Mouse (Mus musculus): ENCODE data around the gene Slc1a3. TPM values are rescaled to one million over a fixed set of nuclear protein-coding genes. Genes with fewer than 3 reads are reported as not detected.

Slc1a3 gene
- polyA plus RNA-seq, 1 experiment from 2014 or later, result 8.5 TPM

DNA sequence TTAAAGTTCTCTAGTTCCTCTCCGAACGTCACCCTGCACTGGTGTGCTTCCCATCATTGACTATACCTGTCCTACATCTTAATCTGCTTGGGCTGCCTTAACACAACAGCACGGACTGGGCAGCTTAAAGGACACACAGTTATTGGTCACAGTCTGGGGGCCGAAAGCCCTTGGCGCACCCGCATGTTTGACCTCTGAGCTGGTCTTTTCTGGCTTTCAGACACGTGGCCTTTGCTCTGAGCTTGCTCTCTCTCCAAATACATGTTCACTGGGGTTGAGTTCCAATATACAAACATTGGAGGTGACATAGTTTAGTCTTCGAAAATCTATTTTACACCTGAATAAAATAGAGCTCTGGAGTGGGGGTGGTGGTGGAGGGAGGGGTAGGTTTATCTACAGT is 82.4 kb downstream of the Slc1a3 start:
- no peak for DNase-seq (ENCODE audit: low spot score)

DNA sequence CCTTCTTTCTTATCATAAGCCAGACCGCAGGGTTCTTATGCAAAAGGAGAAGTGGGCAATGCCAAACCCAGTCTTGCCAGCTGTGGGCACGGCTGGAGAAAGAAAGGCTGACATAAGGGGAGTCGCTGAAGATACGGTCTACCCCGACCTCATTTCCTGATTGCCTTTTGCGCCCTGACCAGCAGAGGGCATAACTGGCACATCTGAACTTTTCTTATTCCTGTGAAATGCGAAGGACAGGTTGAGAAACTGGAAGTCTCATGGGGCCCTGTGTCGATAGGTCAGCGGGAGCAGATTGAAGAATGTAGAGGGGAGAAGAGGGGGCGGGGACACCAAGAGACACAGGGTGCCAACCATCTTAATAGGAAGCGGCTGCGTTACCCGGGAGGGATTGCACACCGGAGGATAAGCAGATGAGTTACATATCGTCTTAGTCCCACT is 83.4 kb downstream of the Slc1a3 start:
- Histone ChIP-seq H3K9ac (ENCODE audit: low read depth, low read length) (0 out of 2 replicates have a peak overlapping the region, but pooled peaks have one; percentile 39), H3K4me1 (replicated peaks; ENCODE audit: insufficient read depth, low read length) (no peaks in the 10 kb centered on the region), H3K36me3 (ENCODE audit: insufficient read depth, low read length) (no peaks in the 10 kb centered on the region), H3K27me3 (ENCODE audit: insufficient read depth, low read length) (no peaks in the 10 kb centered on the region), H3K4me3 (replicated peaks; ENCODE audit: low read depth, low read length) (peak overlapping the region; percentile 38), H3K27ac (no peak overlapping the region), H3K9me3 (replicated peaks; ENCODE audit: low read length) (no peaks in the 10 kb centered on the region), H3K4me2 (ENCODE audit: low read length) (peak overlapping the region; percentile 82)
- whole genome bisulfite sequencing, result 4% methylated on average over 15 of the region's 15 CpGs
- ATAC-seq (replicated peaks; ENCODE audit: low FRiP score, low read depth), result peak; percentile 21; the same call in 1 of the 2 replicates
- DNase-seq (ENCODE audit: low spot score), result peak; percentile 76
- TF ChIP-seq CTCF (IDR thresholded peaks at IDR 0.05; ENCODE audit: low read depth), result peak; percentile 85

More for the DNA sequence above, 82.4 kb downstream of the Slc1a3 start:
- TF ChIP-seq CTCF (IDR thresholded peaks at IDR 0.05; ENCODE audit: low read depth), result no peak
- H3K9ac ChIP-seq (ENCODE audit: low read depth, low read length), result no peak overlapping the region
- H3K9me3 ChIP-seq (replicated peaks; ENCODE audit: low read length), result no peaks in the 10 kb centered on the region
- no peak overlapping the region for H3K27ac ChIP-seq
- no peaks in the 10 kb centered on the region for H3K4me1 ChIP-seq (replicated peaks; ENCODE audit: insufficient read depth, low read length)
- WGBS, result 73% methylated on average over 8 of the region's 8 CpGs
- peak overlapping the region; percentile 82; the same call in 1 of the 2 replicates for H3K4me2 ChIP-seq (ENCODE audit: low read length)
- no peaks in the 10 kb centered on the region for H3K36me3 ChIP-seq (ENCODE audit: insufficient read depth, low read length)
- ATAC-seq (replicated peaks; ENCODE audit: low FRiP score, low read depth), result no peak
- no peak overlapping the region for H3K4me3 ChIP-seq (replicated peaks; ENCODE audit: low read depth, low read length)
- no peaks in the 10 kb centered on the region for H3K27me3 ChIP-seq (ENCODE audit: insufficient read depth, low read length)

DNA sequence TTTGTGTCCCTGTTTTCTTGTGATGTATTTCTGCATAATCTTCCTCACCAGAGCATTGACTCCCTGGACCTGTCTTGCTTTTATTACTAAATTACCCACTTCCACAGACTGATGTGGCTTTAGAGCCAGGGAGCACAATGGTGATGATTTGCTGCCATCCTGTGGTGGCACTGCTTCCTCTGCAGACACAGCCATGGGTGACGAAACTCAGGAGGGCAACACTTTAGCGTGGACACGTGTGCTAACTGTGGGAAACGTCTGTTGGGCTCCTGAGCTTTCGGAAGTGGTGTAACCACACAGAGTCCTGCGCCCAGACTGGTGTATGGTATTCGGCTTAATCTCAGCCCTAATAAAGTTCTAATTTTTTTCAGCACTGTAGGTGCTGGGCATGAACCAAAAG is 85.2 kb downstream of the Slc1a3 start:
- WGBS, result 43% methylated on average over 7 of the region's 7 CpGs
- Histone ChIP-seq H3K4me3 (replicated peaks; ENCODE audit: low read depth, low read length) (no peak overlapping the region), H3K36me3 (ENCODE audit: insufficient read depth, low read length) (no peaks in the 10 kb centered on the region), H3K4me1 (replicated peaks; ENCODE audit: insufficient read depth, low read length) (no peaks in the 10 kb centered on the region), H3K9me3 (replicated peaks; ENCODE audit: low read length) (no peaks in the 10 kb centered on the region), H3K9ac (ENCODE audit: low read depth, low read length) (no peak overlapping the region), H3K27ac (no peak overlapping the region), H3K27me3 (ENCODE audit: insufficient read depth, low read length) (no peaks in the 10 kb centered on the region), H3K4me2 (ENCODE audit: low read length) (no peak overlapping the region)
- DNase-seq (ENCODE audit: low spot score) (peak; percentile 64), ATAC-seq (replicated peaks; ENCODE audit: low FRiP score, low read depth) (0 out of 2 replicates have a peak, but pooled peaks have one; percentile 12)
- peak; percentile 83 for TF ChIP-seq CTCF (IDR thresholded peaks at IDR 0.05; ENCODE audit: low read depth)

DNA sequence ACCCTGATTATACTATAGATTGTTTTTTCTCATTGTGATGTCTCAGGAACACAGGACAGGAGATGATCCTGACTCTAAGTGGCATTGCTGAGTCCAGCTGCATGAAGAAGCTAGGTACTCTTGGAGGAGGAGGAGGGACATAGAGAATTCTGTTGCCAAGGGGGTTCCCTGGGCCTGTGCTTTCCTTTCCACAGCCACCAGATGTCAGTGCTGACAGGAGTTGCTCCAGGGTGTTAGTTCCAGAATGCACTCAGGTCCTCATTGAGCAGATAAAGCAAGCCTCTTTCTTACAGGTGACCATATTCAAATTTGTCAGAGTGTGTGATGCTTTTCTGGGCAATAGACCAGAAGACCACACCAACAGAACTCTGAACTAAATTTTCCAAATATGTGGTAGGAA is 86.7 kb downstream of the Slc1a3 start:
- Histone ChIP-seq H3K27me3 (ENCODE audit: insufficient read depth, low read length) (no peaks in the 10 kb centered on the region), H3K9me3 (replicated peaks; ENCODE audit: low read length) (no peaks in the 10 kb centered on the region), H3K36me3 (ENCODE audit: insufficient read depth, low read length) (no peaks in the 10 kb centered on the region), H3K27ac (no peak overlapping the region), H3K4me1 (replicated peaks; ENCODE audit: insufficient read depth, low read length) (no peaks in the 10 kb centered on the region), H3K4me3 (replicated peaks; ENCODE audit: low read depth, low read length) (no peak overlapping the region), H3K4me2 (ENCODE audit: low read length) (no peak overlapping the region), H3K9ac (ENCODE audit: low read depth, low read length) (no peak overlapping the region)
- DNase-seq (ENCODE audit: low spot score) (no peak), ATAC-seq (replicated peaks; ENCODE audit: low FRiP score, low read depth) (no peak)
- peak; percentile 62 for TF ChIP-seq CTCF (IDR thresholded peaks at IDR 0.05; ENCODE audit: low read depth)

DNA sequence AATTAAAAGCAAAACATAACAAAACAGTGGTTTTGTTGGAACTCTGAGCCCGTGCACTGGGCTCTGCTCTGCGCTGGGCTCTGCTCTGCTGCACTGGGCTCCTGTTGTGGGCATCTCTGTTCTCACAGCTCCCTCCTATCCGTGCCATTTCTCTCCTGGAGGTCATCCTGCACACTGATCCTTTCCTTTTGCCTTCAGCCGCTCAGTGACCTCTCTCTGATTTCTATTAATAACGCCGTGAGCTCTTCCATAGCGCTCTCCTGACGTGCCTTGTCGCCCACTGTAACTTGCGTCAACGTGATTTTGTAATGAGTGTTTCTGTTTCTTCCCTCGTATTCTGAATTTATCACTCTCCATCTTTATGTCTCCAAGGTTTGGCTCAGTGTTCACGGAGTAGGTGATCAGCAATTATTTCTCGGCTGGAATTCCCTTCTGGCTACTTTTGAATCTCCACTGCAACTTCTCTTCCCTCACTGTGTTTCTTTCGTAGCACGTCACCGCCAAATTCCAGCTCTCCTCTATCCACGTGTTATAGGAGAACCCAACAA is 91.0 kb downstream of the Slc1a3 start:
- no peaks in the 10 kb centered on the region for H3K36me3 ChIP-seq (ENCODE audit: insufficient read depth, low read length)
- H3K9ac ChIP-seq (ENCODE audit: low read depth, low read length), result no peak overlapping the region
- no peaks in the 10 kb centered on the region for H3K9me3 ChIP-seq (replicated peaks; ENCODE audit: low read length)
- no peak overlapping the region for H3K27ac ChIP-seq
- no peak overlapping the region for H3K4me2 ChIP-seq (ENCODE audit: low read length)
- H3K4me3 ChIP-seq (replicated peaks; ENCODE audit: low read depth, low read length), result no peak overlapping the region
- ATAC-seq (replicated peaks; ENCODE audit: low FRiP score, low read depth) (no peak), DNase-seq (ENCODE audit: low spot score) (no peak)
- no peak for TF ChIP-seq CTCF (IDR thresholded peaks at IDR 0.05; ENCODE audit: low read depth)
- no peaks in the 10 kb centered on the region for H3K27me3 ChIP-seq (ENCODE audit: insufficient read depth, low read length)
- H3K4me1 ChIP-seq (replicated peaks; ENCODE audit: insufficient read depth, low read length), result no peaks in the 10 kb centered on the region
- 72% methylated on average over 18 of the region's 18 CpGs for WGBS

DNA sequence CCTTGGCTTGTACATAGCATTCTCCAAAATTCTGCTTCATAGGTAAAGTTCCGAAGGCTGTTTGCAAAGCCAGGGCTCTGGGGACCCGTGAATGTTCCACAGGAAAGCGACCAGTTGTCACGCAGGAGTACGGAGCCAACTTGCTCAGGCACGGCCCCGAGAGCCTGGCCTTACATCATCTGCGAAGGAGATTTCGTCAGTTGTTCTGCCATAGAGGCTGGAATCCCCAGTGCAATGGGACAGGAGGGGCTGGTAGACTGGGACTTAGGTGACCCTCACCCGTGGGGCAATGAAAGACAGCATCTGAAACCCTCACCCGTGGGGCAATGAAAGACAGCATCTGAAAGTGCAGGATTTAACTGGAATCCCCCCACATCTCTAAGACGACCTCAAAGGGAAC is 94.3 kb downstream of the Slc1a3 start:
- Histone ChIP-seq H3K9me3 (replicated peaks; ENCODE audit: low read length) (no peaks in the 10 kb centered on the region), H3K4me3 (replicated peaks; ENCODE audit: low read depth, low read length) (no peak overlapping the region), H3K9ac (ENCODE audit: low read depth, low read length) (no peak overlapping the region), H3K4me1 (replicated peaks; ENCODE audit: insufficient read depth, low read length) (no peaks in the 10 kb centered on the region), H3K27me3 (ENCODE audit: insufficient read depth, low read length) (no peaks in the 10 kb centered on the region), H3K36me3 (ENCODE audit: insufficient read depth, low read length) (no peaks in the 10 kb centered on the region), H3K4me2 (ENCODE audit: low read length) (no peak overlapping the region), H3K27ac (no peak overlapping the region)
- DNase-seq (ENCODE audit: low spot score) (no peak), ATAC-seq (replicated peaks; ENCODE audit: low FRiP score, low read depth) (no peak)
- TF ChIP-seq CTCF (IDR thresholded peaks at IDR 0.05; ENCODE audit: low read depth), result no peak
- WGBS, result 72% methylated on average over 12 of the region's 12 CpGs
